Mouse (Mus musculus) spleen, adult 2 months (tissue): Measurements from ENCODE around the gene Ghitm. TPM values are rescaled to one million over a fixed set of nuclear protein-coding genes. Genes with fewer than 3 reads are reported as not detected.

Experiments used
- DNase-seq, 2 experiments: peaks; one replicate each; pipeline versions ENCODE4 v3.0.0 to v3.0.0-alpha.2; 2012 to 2021; ENCODE audit warnings: low spot score in 2 of 2, low read depth in 1 of 2
- H3K27ac ChIP-seq: fragments of 200-500 bp; 2 replicates; pipeline ENCODE4 v1.5.1; 2012; ENCODE audit warnings: low read length, inconsistent platforms; ENCODE audit not compliant: insufficient read depth
- H3K27me3 ChIP-seq: fragments of 200-500 bp; 2 replicates; pipeline ENCODE4 v1.6.1; 2012; ENCODE audit warnings: mild to moderate bottlenecking, moderate library complexity, low read length, inconsistent platforms; ENCODE audit not compliant: control insufficient read depth, insufficient read depth
- H3K36me3 ChIP-seq: fragments of 200-500 bp; 2 replicates; pipeline ENCODE4 v1.6.1; 2012; ENCODE audit warnings: mild to moderate bottlenecking, low read length, inconsistent platforms; ENCODE audit not compliant: control insufficient read depth, insufficient read depth
- H3K4me1 ChIP-seq: fragments of 200-500 bp; 2 replicates; pipeline ENCODE4 v1.6.1; 2011; ENCODE audit warnings: inconsistent platforms; ENCODE audit not compliant: control insufficient read depth, insufficient read depth, insufficient read length
- H3K4me3 ChIP-seq: fragments of 200-500 bp; 2 replicates; pipeline ENCODE4 v1.5.1; 2011; ENCODE audit warnings: mild to moderate bottlenecking, inconsistent platforms; ENCODE audit not compliant: insufficient read depth, insufficient read length; ENCODE audit errors: extremely low read depth
- CTCF ChIP-seq: fragments of 200-500 bp; IDR thresholded peaks from 2 replicates; pipeline ENCODE4 v1.5.1; 2011; ENCODE audit warnings: mild to moderate bottlenecking, inconsistent platforms; ENCODE audit not compliant: insufficient read depth, insufficient read length, insufficient replicate concordance; ENCODE audit errors: extremely low read depth
- POLR2A ChIP-seq: fragments of 200-500 bp; IDR thresholded peaks from 2 replicates; pipeline ENCODE4 v1.6.1; 2011; ENCODE audit warnings: low read depth, low read length, inconsistent platforms
- WGBS: fragments of 180-500 bp; shearing (Covaris S2); methylation state at CpG from one replicate; pipeline ENCODE4 v1.1.7; 2018; 5-methylcytosine and 5-hydroxymethylcytosine counted together
- polyA plus RNA-seq: library from polyadenylated mRNA; depleted of rRNA; stranded (reverse); fragments of >200 nt; gene quantifications from 2 replicates; pipeline ENCODE4 v1.2.3, GENCODE M21; 2012

Ghitm gene
- polyA plus RNA-seq, 1 experiment: 60.0 TPM

- DNase-seq: no peak
- Histone ChIP-seq H3K4me3 (no peak overlapping the region), H3K4me1 (no peaks in the 10 kb centered on the region), H3K27ac (no peak overlapping the region), H3K36me3 (peaks cover 15% of the 10 kb centered on the region), H3K27me3 (no peaks in the 10 kb centered on the region)
- TF ChIP-seq CTCF (no peak), POLR2A (no peak)
- 94% methylated on average over 4 of the region's 4 CpGs for WGBS
Measured at GRCm38 (mm10) chr14:37119233-37119632, 15.8 kb downstream of the Ghitm start.

GRCm38 (mm10) chr14:37113922-37114321 lies 21.1 kb downstream of the Ghitm start, which contains the start of gene 2610528A11Rik:
2610528A11Rik (minus strand) TSS chr14:37114022.
- Histone ChIP-seq H3K4me3 (no peak within 1 kb of the TSS), H3K27ac (no peak within 1 kb of the TSS), H3K27me3 (no peaks in the 10 kb centered on the region), H3K36me3 (no peaks in the 10 kb centered on the region; the same call in 1 of the 2 replicates), H3K4me1 (no peaks in the 10 kb centered on the region)
- no peak for DNase-seq
- TF ChIP-seq POLR2A: no peak
- TF ChIP-seq CTCF: no peak
- WGBS: 58% methylated on average over 3 of the region's 3 CpGs

GRCm38 (mm10) chr14:37112931-37113330 lies 22.1 kb downstream of the Ghitm start:
- no peaks in the 10 kb centered on the region for H3K4me1 ChIP-seq
- 90% methylated on average over 7 of the region's 7 CpGs for WGBS
- TF ChIP-seq CTCF (no peak), POLR2A (no peak)

GRCm38 (mm10) chr14:37111371-37111770 lies 23.7 kb downstream of the Ghitm start:
- no peaks in the 10 kb centered on the region for H3K36me3 ChIP-seq
- H3K4me3 ChIP-seq: no peak overlapping the region
- H3K4me1 ChIP-seq: no peaks in the 10 kb centered on the region

More at GRCm38 (mm10) chr14:37112931-37113330, 22.1 kb downstream of the Ghitm start:
- Histone ChIP-seq H3K27ac (no peak overlapping the region), H3K4me3 (no peak overlapping the region), H3K36me3 (no peaks in the 10 kb centered on the region; the same call in 1 of the 2 replicates), H3K27me3 (no peaks in the 10 kb centered on the region)
- no peak for DNase-seq

GRCm38 (mm10) chr14:37110456-37110855 lies 24.6 kb downstream of the Ghitm start:
- Histone ChIP-seq H3K4me3 (no peak overlapping the region), H3K27ac (no peak overlapping the region), H3K4me1 (no peaks in the 10 kb centered on the region), H3K27me3 (no peaks in the 10 kb centered on the region), H3K36me3 (no peaks in the 10 kb centered on the region)
- no peak for TF ChIP-seq POLR2A
- no peak for TF ChIP-seq CTCF
- no peak for DNase-seq
- 83% methylated on average over 2 of the region's 2 CpGs for WGBS

More at GRCm38 (mm10) chr14:37111371-37111770, 23.7 kb downstream of the Ghitm start:
- TF ChIP-seq CTCF: no peak
- no peak for TF ChIP-seq POLR2A
- Histone ChIP-seq H3K27ac (no peak overlapping the region), H3K27me3 (no peaks in the 10 kb centered on the region)
- no peak for DNase-seq

- no peaks in the 10 kb centered on the region for H3K36me3 ChIP-seq
- H3K4me3 ChIP-seq: no peak overlapping the region
- TF ChIP-seq CTCF (no peak), POLR2A (no peak)
- WGBS: 36% methylated on average over 9 of the region's 9 CpGs
- H3K4me1 ChIP-seq: no peaks in the 10 kb centered on the region
- H3K27me3 ChIP-seq: no peaks in the 10 kb centered on the region
- no peak overlapping the region for H3K27ac ChIP-seq
- DNase-seq: no peak
Measured at GRCm38 (mm10) chr14:37109975-37110374, 25.1 kb downstream of the Ghitm start.

GRCm38 (mm10) chr14:37109460-37109859 lies 25.6 kb downstream of the Ghitm start:
- H3K4me1 ChIP-seq: no peaks in the 10 kb centered on the region
- H3K36me3 ChIP-seq: no peaks in the 10 kb centered on the region
- TF ChIP-seq CTCF (no peak), POLR2A (no peak)
- no peaks in the 10 kb centered on the region for H3K27me3 ChIP-seq
- H3K4me3 ChIP-seq: no peak overlapping the region
- H3K27ac ChIP-seq: no peak overlapping the region
- 31% methylated on average over 8 of the region's 8 CpGs for WGBS
- DNase-seq: no peak

- Histone ChIP-seq H3K27ac (no peak overlapping the region), H3K36me3 (no peaks in the 10 kb centered on the region), H3K27me3 (no peaks in the 10 kb centered on the region), H3K4me1 (no peaks in the 10 kb centered on the region), H3K4me3 (no peak overlapping the region)
- DNase-seq: no peak
- TF ChIP-seq CTCF: no peak
- no peak for TF ChIP-seq POLR2A
- WGBS: 50% methylated on average over 7 of the region's 7 CpGs
Measured at GRCm38 (mm10) chr14:37105846-37106245, 29.2 kb downstream of the Ghitm start.
